Mouse (Mus musculus) Patski (cell line): ENCODE results near the gene Creb3l4. TPM values are rescaled to one million over a fixed set of nuclear protein-coding genes. Genes with fewer than 3 reads are reported as not detected.
A peak's percentile ranks its signal among the peaks of the same experiment; 100 is the strongest.

Experiments used
- ATAC-seq: fragments of 100-300 bp; one replicate; pipeline ENCODE4 v1.8.0; 2021
- CTCF ChIA-PET: fragments of 350-600 bp; sonication (Branson Sonifier 250); formaldehyde crosslinking; loops from one replicate; lab custom pipeline; 2022; ENCODE audit warnings: inconsistent platforms; lab: Charles Lee
- POLR2A ChIA-PET: fragments of 350-600 bp; sonication (Branson Sonifier 250); formaldehyde crosslinking; loops from one replicate; lab custom pipeline; 2022; ENCODE audit warnings: antibody characterized with exemption, inconsistent platforms; lab: Charles Lee
- DNase-seq: peaks from one replicate; pipeline ENCODE4 v3.0.0-alpha.2; 2011; ENCODE audit warnings: low read depth, low spot score
- H3K27me3 ChIP-seq: fragments of 371-371 bp; one replicate; pipeline ENCODE4 v1.5.1; 2021
- CTCF ChIP-seq: fragments of 100-300 bp; IDR thresholded peaks from one replicate; pipeline ENCODE4 v1.5.1; 2021
- in situ Hi-C: fragments of 300-500 bp; cut with MboI; formaldehyde crosslinking; loops from 3 replicates; pipeline ENCODE4 v1.11.1; 2018; ENCODE audit warnings: low pct_unique_long_range_greater_than_20kb, mixed read lengths
- polyA plus RNA-seq: library from polyadenylated mRNA; unstranded; gene quantifications from one replicate; pipeline ENCODE4 v1.2.3, GENCODE M21; 2021

Creb3l4 gene
- polyA plus RNA-seq, 1 experiment from 2014 or later: 1.1 TPM

DNA sequence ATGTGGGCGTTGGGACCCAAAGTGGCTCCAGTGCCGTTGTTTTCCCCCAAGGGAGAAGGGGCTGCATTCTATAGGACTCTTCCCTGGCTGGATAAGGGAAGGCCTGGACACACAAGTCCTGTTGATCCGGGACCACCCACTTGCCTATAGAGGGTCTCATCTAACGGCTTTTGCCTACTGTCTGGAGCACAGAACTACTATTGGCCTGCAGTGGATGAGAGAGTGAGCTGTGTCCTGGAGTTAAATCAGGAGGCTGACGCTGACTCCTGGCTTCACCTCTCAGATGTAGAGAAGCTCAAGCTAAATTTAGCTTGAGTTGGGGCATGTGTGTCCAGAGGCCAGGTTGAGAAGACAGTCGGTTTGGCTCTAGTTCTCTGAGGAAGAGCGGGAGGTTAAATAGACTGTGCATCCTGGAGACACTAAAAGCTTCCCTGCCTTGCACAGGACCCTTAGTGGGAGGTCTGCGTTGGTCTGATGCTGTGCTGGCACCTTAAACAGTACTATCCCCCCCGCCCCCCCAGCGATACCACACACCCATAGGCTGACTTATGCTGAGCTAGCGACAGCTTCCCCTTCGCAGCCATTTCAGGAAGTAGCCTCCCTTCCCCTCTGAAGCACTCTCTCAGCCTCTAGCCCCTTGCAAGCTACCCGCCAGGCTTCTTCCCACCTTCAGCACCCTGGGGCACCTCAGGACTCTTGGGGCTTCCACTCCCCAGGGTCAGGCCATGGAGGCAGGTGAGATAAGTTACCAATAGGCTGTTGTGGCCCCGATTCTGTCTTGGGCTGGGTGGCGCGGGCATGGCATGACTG, 22.8 kb upstream of the Creb3l4 start:
- CTCF ChIA-PET: interaction anchor here (1.1 to 3.0 kb wide), 11 partner anchors 9 to 129 kb away, joined by 3 to 13 read pairs (median 6); partner anchors contain the start of gene Slc39a1
- POLR2A ChIA-PET: interaction anchor here (0.9 to 1.8 kb wide), 6 partner anchors 11 to 108 kb away, joined by 3 to 7 read pairs (median 4); partner anchors contain the start of gene Slc39a1
- no peak for DNase-seq
- in situ Hi-C loops: loop anchor here (10.0 kb wide), 1 partner anchor 199 kb away; the partner anchor contains the start of gene Npr1
- H3K27me3 ChIP-seq: no peaks in the 10 kb centered on the region
- ATAC-seq: no peak
- no peak for TF ChIP-seq CTCF

GRCm38 (mm10) chr3:90265034-90265931, 22.0 kb upstream of the Creb3l4 start, which contains the start of gene Dennd4b:
TSS of gene Dennd4b (plus strand) at chr3:90265185.
- ATAC-seq: peak; percentile 77
- TF ChIP-seq CTCF: no peak
- H3K27me3 ChIP-seq: no peaks in the 10 kb centered on the region
- DNase-seq: no peak
- ChIA-PET CTCF (interaction anchor here (0.5 to 3.0 kb wide), 10 partner anchors 9 to 130 kb away, joined by 3 to 13 read pairs (median 4); no protein-coding TSS in a partner anchor), POLR2A (interaction anchor here (1.1 to 1.8 kb wide), 5 partner anchors 10 to 45 kb away, joined by 3 to 7 read pairs (median 4); partner anchors contain the start of genes Gatad2b and Slc39a1)
- in situ Hi-C loops: loop anchor here (10.0 kb wide), 1 partner anchor 200 kb away; the partner anchor contains the start of gene Npr1

GRCm38 (mm10) chr3:90264687-90265033, 21.3 kb upstream of the Creb3l4 start:
- no peaks in the 10 kb centered on the region for H3K27me3 ChIP-seq
- no peak for TF ChIP-seq CTCF
- in situ Hi-C loops: loop anchor here (10.0 kb wide), 1 partner anchor 200 kb away; the partner anchor contains the start of gene Npr1
- DNase-seq (no peak), ATAC-seq (no peak)
- CTCF ChIA-PET: interaction anchor here (3.0 kb wide), 1 partner anchor 109 kb away, joined by 13 read pairs; no protein-coding TSS in a partner anchor
- POLR2A ChIA-PET: interaction anchor here (1.1 kb wide), 1 partner anchor 28 kb away, joined by 4 read pairs; the partner anchor contains the start of gene Gatad2b

DNA sequence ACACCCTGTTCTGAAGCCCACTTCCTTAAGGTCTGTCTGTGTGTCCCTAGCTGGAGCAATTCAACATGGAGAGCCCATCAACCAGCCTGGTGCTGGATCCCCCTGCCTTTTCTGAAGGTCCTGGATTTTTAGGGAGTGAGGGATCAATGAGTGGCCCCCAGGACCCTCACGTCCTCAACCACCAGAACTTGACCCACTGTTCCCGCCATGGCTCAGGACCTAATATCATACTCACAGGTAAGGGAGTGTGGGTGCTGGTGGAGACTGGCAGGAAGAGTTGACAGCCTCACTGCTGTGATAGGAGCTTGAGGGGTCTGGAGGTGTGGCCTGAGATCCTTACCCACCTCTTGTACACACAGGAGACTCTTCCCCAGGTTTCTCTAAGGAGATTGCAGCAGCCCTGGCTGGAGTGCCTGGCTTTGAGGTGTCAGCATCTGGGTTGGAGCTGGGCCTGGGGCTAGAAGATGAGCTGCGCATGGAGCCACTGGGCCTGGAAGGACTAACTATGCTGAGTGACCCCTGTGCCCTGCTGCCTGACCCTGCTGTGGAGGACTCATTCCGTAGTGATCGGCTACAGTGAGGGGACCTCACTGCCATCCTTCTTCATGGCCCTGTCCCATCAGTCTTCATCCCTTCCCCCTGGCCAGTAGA, 19.9 kb upstream of the Creb3l4 start:
- H3K27me3 ChIP-seq: no peaks in the 10 kb centered on the region
- in situ Hi-C loops: loop anchor here (10.0 kb wide), 1 partner anchor 202 kb away; the partner anchor contains the start of gene Npr1
- CTCF ChIA-PET: no interaction called here
- DNase-seq: no peak
- POLR2A ChIA-PET: no interaction called here
- no peak for ATAC-seq
- TF ChIP-seq CTCF: no peak

DNA sequence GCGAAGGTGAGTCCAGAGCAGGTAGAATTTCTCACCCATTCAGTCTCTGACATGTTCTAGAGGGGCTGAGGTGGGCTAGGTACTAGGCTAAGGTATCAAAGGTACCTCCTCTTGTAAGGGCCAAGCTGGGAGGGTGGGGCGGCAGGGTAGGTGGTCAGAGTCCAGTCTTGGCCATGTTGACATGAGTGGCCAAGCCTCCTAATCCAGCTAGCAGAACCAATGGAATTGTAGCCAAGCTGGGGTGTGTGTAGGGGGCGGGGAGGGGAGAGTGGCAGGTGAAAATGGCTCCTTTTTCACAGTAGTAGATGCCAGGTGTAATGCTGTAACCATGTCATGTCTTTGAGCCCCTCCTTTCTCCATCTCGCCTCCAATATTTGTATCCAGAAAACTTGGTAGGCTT, 15.2 kb upstream of the Creb3l4 start:
- ATAC-seq (no peak), DNase-seq (no peak)
- POLR2A ChIA-PET: no interaction called here
- CTCF ChIA-PET: no interaction called here
- TF ChIP-seq CTCF: no peak
- no peaks in the 10 kb centered on the region for H3K27me3 ChIP-seq
- in situ Hi-C loops: loop anchor here (5.0 kb wide), 1 partner anchor 36 kb away; no protein-coding TSS in a partner anchor

DNA sequence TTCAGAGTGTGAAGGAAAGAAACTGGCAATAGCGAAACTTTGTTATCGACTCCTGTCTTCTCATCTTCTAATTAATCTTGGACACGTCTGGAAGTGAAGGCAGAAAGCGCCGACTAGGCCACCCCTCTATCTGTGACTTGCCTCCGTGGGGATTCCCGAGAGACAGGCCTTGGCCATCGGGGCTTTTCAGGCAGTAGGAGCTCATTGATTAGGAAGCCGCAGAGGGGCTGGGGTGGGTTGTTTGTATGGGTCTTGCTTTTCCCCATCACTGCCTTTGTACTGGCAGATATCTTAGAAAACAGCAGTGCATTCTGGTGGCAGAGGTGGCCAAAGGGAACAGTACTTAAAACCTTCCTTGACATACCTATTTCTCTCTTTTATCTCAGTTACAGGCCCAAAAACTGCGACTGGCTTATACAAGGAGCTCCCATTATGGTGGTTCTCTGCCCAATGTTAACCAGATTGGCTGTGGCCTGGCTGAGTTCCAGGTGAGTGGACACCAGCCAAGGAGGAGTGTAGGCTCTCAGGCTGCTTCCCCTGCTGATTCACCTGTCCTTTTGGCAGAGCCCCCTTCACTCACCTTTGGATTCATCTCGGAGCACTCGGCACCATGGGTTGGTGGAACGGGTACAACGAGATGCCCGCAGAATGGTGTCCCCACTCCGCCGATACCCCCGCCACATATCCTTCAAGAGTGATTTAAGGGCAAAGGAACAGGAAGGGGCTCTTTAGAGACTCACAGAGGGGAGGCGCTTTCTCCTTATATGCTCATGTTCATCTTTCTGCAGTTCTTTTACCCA, 13.6 kb upstream of the Creb3l4 start:
- ChIA-PET CTCF (interaction anchor here (0.9 to 1.1 kb wide), 3 partner anchors 9 to 36 kb away, joined by 3 to 4 read pairs (median 3); partner anchors contain the start of gene Slc39a1), POLR2A (interaction anchor here (1.6 kb wide), 1 partner anchor 9 kb away, joined by 4 read pairs; the partner anchor contains the start of gene Slc39a1)
- in situ Hi-C loops: loop anchor here (5.0 kb wide), 1 partner anchor 35 kb away; no protein-coding TSS in a partner anchor
- ATAC-seq (no peak), DNase-seq (no peak)
- TF ChIP-seq CTCF: no peak
- H3K27me3 ChIP-seq: no peaks in the 10 kb centered on the region

DNA sequence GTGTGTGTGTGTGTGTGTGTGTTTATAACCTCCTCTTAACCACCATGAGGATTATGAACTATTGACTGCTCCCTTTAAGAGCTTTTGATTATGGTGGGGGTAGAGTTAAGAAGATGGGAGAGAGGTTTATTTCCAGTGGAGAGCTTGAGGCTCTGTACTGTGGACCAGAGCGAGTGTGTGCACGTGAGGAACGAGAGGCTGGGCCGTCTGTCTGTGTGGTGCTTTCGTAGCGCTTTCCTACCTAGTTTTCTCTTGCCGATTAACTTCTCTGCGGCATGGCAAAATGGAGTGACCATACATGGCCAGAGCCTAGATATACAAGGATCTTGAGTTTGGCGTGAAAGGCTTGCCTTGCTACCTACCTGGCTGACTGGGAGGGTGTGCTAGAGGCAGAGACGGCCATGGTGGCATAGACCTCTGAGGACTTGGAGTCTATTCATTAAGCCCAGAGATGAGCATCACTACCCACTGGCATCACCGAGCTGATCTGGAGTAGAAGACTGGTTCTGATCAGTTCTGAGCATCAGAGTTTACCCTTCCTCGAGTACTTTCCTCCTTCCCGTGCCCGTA, 12.6 kb upstream of the Creb3l4 start:
- DNase-seq: no peak
- ATAC-seq: no peak
- POLR2A ChIA-PET: interaction anchor here (0.7 to 1.4 kb wide), 2 partner anchors 10 to 39 kb away, joined by 4 to 5 read pairs; no protein-coding TSS in a partner anchor
- in situ Hi-C loops: loop anchor here (5.0 kb wide), 1 partner anchor 34 kb away; no protein-coding TSS in a partner anchor
- CTCF ChIA-PET: interaction anchor here (1.1 to 1.7 kb wide), 3 partner anchors 10 to 68 kb away, joined by 3 to 6 read pairs (median 4); no protein-coding TSS in a partner anchor
- no peaks in the 10 kb centered on the region for H3K27me3 ChIP-seq
- TF ChIP-seq CTCF: no peak

DNA sequence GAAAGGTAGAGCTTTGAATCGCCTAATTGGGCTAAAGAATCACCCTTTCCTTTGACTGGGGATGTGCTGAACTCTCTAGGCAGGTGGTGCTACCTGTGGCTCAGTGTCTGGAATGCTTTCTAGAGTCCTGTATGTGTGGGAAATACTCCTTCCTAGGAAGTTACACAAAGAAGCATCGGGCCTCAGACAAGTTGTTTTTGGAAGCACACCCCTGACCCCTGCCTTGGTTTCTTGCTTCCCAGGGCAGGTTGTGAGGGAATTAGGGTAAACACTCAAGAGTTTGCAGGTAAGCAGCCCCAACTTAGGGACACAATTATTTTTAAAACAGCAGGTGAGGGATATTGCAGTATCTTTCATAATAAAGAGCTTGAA, 11.9 kb upstream of the Creb3l4 start:
- CTCF ChIA-PET: interaction anchor here (1.1 to 1.7 kb wide), 3 partner anchors 11 to 69 kb away, joined by 3 to 6 read pairs (median 4); no protein-coding TSS in a partner anchor
- POLR2A ChIA-PET: interaction anchor here (0.7 to 1.4 kb wide), 2 partner anchors 11 to 38 kb away, joined by 4 to 5 read pairs; no protein-coding TSS in a partner anchor
- ATAC-seq: no peak
- in situ Hi-C loops: loop anchor here (5.0 kb wide), 1 partner anchor 33 kb away; no protein-coding TSS in a partner anchor
- no peaks in the 10 kb centered on the region for H3K27me3 ChIP-seq
- DNase-seq: no peak
- TF ChIP-seq CTCF: no peak
